Mouse (Mus musculus): ENCODE data around the gene Rspry1.

Rspry1 gene

DNA sequence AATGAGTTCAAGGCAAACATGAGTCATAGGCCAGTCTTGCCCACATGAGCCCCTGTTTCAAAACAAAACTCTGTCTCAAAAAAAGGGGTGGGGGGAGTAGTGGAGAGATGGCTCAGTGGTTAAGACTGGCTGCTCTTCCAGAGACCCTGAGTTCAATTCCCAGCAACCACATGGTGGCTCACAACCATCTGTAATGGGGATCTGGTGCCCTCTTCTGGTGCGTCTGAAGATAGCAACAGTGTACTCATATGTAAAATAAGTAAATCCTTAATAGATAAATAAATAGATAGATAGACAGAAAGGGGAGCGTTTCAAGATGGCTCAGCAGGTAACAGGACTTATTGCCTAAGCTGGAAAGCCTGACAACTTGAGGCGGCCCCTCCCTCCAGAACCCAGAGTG, 78.7 kb downstream of the Rspry1 start:
- intact Hi-C loops (cut with DNase I) = no loop called here

- intact Hi-C loops (cut with DNase I) = no loop called here
Observed at GRCm38 (mm10) chr8:94682732-94683524, 81.2 kb downstream of the Rspry1 start.

DNA sequence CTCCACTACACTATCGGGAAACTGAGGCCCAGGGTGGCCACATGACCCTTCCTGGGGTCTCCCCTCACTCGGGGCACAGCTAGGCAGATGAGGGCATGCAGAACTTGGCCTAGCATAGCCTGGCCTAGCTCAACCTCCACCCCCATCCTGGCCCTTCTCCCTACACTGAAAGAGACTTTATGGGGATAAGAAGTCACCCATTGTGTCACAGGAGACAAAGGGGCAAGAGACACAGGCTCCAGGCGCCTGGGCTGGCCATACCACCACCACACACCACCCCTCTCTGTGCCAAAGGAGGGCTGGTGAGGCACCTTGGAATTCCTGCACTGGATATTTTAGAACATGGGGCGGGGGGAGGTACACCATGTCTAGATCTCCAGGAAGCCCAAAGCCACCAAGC, 82.5 kb downstream of the Rspry1 start:
- intact Hi-C loops (cut with DNase I) = no loop called here

DNA sequence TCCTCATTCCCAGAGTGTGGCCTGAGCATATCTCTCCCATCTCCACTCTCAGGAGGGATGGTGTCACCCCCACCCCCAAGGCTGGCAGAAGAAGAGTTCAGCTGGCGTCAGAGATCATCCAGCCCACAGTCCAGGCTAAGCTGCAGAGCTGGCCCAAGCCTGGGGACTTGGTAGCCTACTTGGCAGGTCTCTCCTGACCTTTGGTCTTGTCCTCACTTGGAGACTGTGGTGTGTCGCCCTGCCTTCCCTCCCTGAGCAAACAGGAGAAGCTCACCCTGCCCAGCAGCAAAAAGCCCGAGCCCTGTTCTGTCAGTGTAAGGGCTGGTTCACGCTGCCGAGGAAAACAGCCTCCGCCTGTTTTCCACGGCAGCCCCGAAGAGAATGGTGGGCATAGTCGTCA, 84.2 kb downstream of the Rspry1 start:
- intact Hi-C loops (cut with DNase I) = no loop called here

- intact Hi-C loops (cut with DNase I) = no loop called here
Observed at GRCm38 (mm10) chr8:94694701-94695100, 93.0 kb downstream of the Rspry1 start.

DNA sequence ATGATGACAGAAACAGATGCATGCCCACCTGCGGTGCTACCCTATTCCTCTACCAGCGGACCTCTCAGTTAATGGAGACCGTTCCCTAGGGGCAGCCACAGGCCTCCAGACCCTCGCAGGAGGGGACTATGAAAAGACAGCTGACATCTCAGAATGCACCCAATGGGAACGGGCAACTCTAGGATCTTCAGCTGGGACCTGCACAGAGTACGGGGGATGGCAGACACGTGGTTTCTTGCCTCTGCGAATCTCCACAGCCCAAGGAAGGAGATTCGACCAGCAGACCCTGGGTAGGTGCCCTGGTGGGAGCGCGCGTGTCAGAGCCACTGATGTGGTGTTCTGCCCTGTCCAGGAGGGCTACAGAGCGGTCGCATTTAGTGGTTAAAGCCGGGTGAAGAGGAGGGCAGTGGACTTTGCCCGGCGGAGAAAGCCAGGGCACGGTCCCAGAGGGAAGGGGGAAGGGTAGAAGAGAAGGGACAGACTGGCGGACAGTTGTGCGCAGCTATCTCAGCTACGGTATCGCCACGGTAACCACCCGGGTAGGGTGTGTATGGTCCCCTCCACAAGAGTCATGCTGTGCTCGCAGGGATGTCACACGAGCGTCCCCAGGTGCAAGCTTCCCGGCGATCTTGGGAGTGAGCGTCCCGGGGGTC, 93.7 kb downstream of the Rspry1 start:
- intact Hi-C loops (cut with DNase I) = no loop called here

DNA sequence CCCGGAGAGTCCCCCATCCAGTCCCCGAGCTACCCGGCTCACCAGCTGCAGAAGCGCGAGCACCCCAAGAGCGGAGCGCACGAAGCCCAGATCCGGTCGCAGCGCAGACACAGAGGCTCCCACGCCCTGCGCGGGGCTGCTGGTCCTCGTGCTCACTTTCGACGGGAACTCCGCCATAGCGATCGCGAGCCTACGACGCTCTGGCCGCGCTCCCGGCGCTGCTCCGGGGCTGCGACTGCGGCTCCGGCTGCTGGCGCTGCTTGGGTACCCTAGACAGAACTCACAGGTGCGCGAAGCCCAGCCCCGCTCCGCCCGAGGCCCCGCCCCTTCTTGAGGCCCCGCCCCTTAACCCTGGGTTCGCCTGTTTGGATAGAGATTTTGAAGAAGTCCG, 94.3 kb downstream of the Rspry1 start, which contains the start of gene Pllp:
Pllp (minus strand) TSS at position 285 of the 391 bp plus-strand sequence.
- intact Hi-C loops (cut with DNase I) = no loop called here

- intact Hi-C loops (cut with DNase I) = no loop called here
Observed at GRCm38 (mm10) chr8:94696566-94696965, 94.8 kb downstream of the Rspry1 start.

DNA sequence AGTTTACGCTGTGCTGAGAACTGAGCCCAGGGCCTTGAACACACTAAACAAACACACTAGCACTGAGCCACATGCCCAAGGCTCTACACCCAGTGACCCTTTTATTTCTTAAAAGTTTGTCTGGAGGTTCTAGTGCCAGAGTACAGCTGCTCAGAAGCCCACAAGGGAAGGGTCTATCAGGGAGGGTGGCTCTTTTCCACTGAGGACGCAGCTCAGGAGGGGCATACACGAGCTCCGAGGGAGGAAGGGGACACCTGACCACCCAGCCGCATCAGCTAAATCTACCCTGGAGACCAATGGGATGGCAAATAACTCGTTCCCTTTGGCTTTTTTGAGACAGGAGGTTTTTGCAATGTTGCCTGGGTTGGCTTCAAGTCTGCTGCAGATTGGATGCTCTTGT, 96.2 kb downstream of the Rspry1 start:
- intact Hi-C loops (cut with DNase I) = no loop called here

- intact Hi-C loops (cut with DNase I) = no loop called here
Observed at GRCm38 (mm10) chr8:94699366-94699765, 97.6 kb downstream of the Rspry1 start.

DNA sequence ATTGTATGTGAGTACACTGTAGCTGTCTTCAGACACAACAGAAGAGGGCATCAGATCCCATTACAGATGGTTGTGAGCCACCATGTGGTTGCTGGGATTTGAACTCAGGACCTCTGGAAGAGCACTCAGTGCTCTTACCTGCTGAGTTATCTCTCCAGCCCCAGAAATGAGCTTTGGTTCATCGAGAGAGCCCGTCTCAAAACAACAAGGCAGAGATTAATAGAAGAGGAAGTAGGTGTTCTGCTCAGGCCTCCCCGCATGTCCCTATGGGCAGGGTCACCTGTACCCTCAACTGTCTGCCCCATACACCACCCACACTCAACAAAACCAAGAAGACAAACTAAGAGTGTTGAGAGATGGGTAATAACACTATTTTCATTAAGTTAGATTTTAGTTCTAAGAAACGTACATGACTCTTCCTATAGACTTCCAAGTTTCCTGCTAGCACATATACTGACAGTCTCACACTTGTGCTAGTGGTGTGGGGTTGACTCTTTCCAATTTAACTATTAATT, 98.7 kb downstream of the Rspry1 start:
- intact Hi-C loops (cut with DNase I) = loop anchor here (5.0 kb wide), 3 partner anchors 98 to 208 kb away; partner anchors contain the start of genes Fam192a and Rspry1

DNA sequence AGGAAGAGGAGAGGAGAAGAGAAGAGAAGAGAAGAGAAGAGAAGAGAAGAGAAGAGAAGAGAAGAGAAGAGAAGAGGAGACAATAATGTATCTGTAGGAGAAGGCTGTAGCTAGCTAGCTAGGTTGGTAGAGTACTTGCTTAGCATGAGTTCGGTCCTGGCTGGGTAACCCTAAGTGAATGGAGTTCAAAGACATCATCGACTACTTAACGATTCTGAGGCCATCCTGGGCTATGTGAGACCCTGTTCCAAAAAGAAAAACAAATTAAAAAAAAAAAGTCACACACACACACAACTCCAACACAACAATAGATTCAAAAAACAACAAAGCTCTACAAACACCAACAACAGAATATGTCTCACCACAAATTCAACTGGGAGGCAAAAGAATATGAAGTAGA, 100.4 kb downstream of the Rspry1 start:
- intact Hi-C loops (cut with DNase I) = loop anchor here (5.0 kb wide), 3 partner anchors 100 to 210 kb away; partner anchors contain the start of genes Fam192a and Rspry1

DNA sequence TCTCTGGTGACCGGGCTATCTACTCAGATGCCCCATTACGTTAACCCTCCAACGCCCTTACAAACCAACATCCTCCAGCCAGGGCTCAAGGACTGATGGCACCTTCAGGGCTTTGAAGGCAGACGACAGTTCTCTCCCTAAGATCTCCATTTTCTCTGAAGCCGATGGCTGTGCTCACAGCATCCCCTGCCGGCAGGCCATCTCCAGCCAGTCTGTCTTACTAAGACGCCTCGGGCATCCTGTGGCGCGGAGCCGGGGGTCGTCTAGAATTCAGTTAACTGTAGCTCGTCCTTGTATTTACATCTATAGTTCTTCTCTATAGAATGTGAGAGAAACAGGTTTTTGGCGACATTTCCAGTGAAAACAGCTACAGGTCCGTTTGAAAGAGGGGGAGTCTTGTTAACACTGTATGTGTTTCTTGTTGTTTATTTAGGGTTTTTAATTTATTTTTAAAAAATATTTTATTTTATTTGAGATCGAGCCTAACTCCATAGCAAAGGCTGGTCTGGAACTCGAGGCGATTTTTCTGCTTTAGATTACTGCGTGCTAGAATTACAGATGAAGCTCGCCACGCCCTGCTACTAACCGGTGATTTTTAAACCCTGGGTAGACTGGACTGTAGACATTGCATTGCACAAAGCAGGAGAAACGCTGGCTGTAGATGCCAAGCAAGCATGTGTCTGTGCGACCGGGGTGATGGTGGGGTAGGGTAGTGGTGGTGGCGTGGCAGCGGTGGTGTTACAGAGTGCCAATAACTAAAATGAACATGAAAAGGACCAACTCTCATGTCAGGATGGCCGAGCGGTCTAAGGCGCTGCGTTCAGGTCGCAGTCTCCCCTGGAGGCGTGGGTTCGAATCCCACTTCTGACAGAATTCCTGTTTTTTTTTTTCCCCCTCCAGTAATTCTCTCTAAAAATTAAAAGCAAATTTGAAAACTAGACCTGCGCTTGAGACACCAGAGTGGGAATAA, 101.4 kb downstream of the Rspry1 start:
- intact Hi-C loops (cut with DNase I) = loop anchor here (5.0 kb wide), 3 partner anchors 101 to 211 kb away; partner anchors contain the start of genes Fam192a and Rspry1

DNA sequence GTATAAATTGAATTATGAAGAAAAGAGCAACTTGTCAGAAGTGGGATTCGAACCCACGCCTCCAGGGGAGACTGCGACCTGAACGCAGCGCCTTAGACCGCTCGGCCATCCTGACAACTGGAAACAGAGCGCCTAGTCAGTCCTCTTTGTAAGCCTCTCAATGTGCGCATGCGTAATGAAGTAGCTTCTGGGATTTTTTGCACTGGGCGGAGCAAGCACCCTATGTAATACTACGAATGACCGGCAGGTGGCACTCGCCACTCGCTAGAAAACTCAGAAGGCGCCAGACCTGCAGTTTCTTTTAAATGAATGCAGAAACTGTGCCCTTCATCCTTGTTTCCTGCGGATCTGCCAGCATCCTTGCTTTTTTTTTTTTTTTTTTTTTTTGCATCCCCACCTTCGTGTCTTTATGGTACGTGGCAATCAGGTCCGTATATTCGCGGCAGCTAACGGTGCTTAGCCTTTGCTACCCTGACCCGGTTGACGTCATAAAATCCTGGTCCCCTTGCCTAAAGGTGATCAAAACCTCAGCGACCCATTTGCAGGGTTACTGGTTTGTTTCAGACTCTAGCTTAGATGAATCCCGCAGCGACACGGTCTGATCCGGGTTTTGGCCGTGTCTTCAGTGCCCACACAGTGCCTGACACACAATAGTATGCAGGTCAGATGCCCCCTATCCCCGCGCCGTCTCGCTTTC, 102.4 kb downstream of the Rspry1 start:
- intact Hi-C loops (cut with DNase I) = loop anchor here (1.0 to 5.0 kb wide), 4 partner anchors 102 to 212 kb away; partner anchors contain the start of genes Fam192a and Rspry1

DNA sequence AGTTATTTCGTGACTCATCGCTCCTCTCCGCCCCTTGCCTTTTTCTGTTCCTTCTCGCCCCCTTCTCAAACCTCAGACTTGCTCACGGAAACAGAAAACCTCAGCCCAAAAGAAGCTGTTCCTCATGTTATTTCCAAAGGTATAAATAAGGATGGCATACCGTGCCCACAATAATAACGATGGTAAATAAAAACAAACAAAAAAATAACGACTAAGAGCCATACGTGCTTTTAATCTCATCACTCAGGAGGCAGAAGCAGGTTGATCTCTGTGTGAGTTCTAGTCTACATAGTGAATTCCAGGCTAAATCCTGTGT, 102.9 kb downstream of the Rspry1 start:
- intact Hi-C loops (cut with DNase I) = loop anchor here (1.0 to 5.0 kb wide), 4 partner anchors 102 to 212 kb away; partner anchors contain the start of genes Fam192a and Rspry1

DNA sequence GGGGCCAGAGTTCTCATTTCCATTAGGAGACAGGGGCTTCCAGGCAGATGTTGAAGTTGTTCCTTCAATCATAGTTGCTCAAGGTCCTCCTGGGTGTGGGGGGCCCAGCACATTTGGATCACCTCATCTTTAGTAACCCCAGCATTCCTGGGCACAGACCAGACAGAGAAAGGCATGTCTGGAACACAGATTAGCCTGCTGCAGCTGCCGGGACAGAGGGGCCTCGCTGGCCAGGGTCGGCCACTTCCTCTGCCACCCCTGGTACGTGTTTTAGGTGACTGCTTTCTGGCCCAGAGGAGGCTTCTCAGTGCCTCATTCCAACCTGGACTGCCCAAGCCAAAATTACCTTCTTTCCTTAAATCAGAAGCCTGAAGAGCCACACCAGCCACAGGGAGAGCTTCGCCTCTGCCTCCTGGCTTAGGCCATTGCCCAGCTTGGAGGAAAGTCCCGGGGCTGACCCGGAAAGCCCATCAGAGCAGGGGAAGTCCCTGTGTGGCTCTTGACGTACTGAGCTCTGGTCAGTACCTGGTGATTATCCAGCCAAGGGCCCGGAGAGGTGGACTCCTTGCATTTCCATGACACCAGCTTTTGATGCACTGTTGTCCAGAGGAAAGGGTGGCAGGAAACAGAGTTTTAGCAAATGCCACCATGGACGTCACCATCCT, 104.0 kb downstream of the Rspry1 start:
- intact Hi-C loops (cut with DNase I) = loop anchor here (5.0 kb wide), 2 partner anchors 67 to 207 kb away; partner anchors contain the start of gene Cx3cl1

GRCm38 (mm10) chr8:94706732-94707395, 105.1 kb downstream of the Rspry1 start:
- intact Hi-C loops (cut with DNase I) = loop anchor here (5.0 kb wide), 2 partner anchors 65 to 205 kb away; partner anchors contain the start of gene Cx3cl1
